In genomic region chr11:58812001-58812400, GRCm38 (mm10) we compare ENCODE assay signal across 16 mouse cellular contexts. TPM values are rescaled to one million over a fixed set of nuclear protein-coding genes. Genes with fewer than 3 reads are reported as not detected.
DNase-seq lines count a peak whose midpoint lies in the region; ATAC-seq and TF ChIP-seq lines count a peak whose summit lies in the region.
"Had no signal": no experiment of that assay in that cellular context is flagged by ENCODE, and none has a peak within 500 bp of the region (broad histone marks: within the 10 kb centered on the region; RNA-seq: fewer than 3 reads in every experiment).

No protein-coding gene starts in this region.

- in situ Hi-C loops in ES-E14 (cut with MboI; ENCODE audit: low sequenced_read_pairs in 2 of 2, unreplicated experiment in 2 of 2): no loop called here

- no peak for DNase-seq in gastrocnemius, adult 2 months
- no peak for DNase-seq in gastrocnemius, postnatal 10 days
- no peak for DNase-seq in lung, postnatal 0 days (ENCODE audit: low spot score)
- DNase-seq in lung, adult 18-20 months: no peak
- peak; percentile 21 for DNase-seq in ES-E14 (ENCODE audit: low read depth, low spot score)
- DNase-seq in liver, postnatal 0 days: no peak
- DNase-seq in urinary bladder, postnatal 36 days (ENCODE audit: low spot score in 2 of 2): no peak
- no peak for DNase-seq in gastrocnemius, adult 18-20 months (ENCODE audit: low spot score)
- DNase-seq: cerebellum, postnatal 36 days; kidney, adult 9 months; lung, postnatal 10 days had no signal

- 4% methylated on average over 1 of the region's 1 CpGs for WGBS in lung, postnatal 0 days
- WGBS in liver, postnatal 0 days (ENCODE audit: insufficient replicate concordance): 0% methylated on average over 1 of the region's 1 CpGs

- TF ChIP-seq CTCF in gastrocnemius, adult 2 months (IDR thresholded peaks at IDR 0.05): 0 out of 2 replicates have a peak, but pooled peaks have one; percentile 15
- TF ChIP-seq CTCF in lung, postnatal 0 days (IDR thresholded peaks at IDR 0.05): peak; percentile 42
- peak; percentile 55 for TF ChIP-seq CTCF in liver, postnatal 0 days (IDR thresholded peaks at IDR 0.05; ENCODE audit: low read depth)

- H3K9me3 ChIP-seq in lung, postnatal 0 days (ENCODE audit: low read length): no peaks in the 10 kb centered on the region
- no peaks in the 10 kb centered on the region for H3K9me3 ChIP-seq in ES-E14 (ENCODE audit: control insufficient read depth, insufficient read depth, low read depth, low read length)
- H3K9me3 ChIP-seq in liver, postnatal 0 days (ENCODE audit: low read length): no peaks in the 10 kb centered on the region
- H3K9me3 ChIP-seq: hindbrain, embryonic 10.5 days; limb, embryonic 10.5 days; neural tube, embryonic 12.5 days had no signal

- no peak overlapping the region for H3K27ac ChIP-seq in gastrocnemius, adult 2 months
- H3K27ac ChIP-seq in lung, postnatal 0 days (ENCODE audit: low read length): no peak overlapping the region
- H3K27ac ChIP-seq in ES-E14 (ENCODE audit: insufficient read depth, low read depth, low read length, poor library complexity, severe bottlenecking): no peak overlapping the region
- no peak overlapping the region for H3K27ac ChIP-seq in liver, postnatal 0 days (ENCODE audit: low read depth)
- H3K27ac ChIP-seq: hindbrain, embryonic 10.5 days; limb, embryonic 10.5 days; neural tube, embryonic 12.5 days had no signal

- H3K27me3 ChIP-seq in lung, postnatal 0 days (replicated peaks; ENCODE audit: insufficient read depth, low read length): no peaks in the 10 kb centered on the region
- H3K27me3 ChIP-seq in liver, postnatal 0 days (ENCODE audit: insufficient read depth, low read length): no peaks in the 10 kb centered on the region
- H3K27me3 ChIP-seq: neural tube, embryonic 12.5 days had no signal

- no peak overlapping the region for H3K9ac ChIP-seq in lung, postnatal 0 days (replicated peaks; ENCODE audit: low read depth)
- H3K9ac ChIP-seq in ES-E14 (ENCODE audit: insufficient read depth, low read depth, low read length, poor library complexity, severe bottlenecking): no peak overlapping the region
- H3K9ac ChIP-seq in liver, postnatal 0 days (replicated peaks): no peak overlapping the region
- H3K9ac ChIP-seq: neural tube, embryonic 12.5 days had no signal

- no peaks in the 10 kb centered on the region for H3K4me1 ChIP-seq in lung, postnatal 0 days (ENCODE audit: insufficient read depth, low read depth, low read length)
- H3K4me1 ChIP-seq in ES-E14 (ENCODE audit: control insufficient read depth in 2 of 2, insufficient read depth in 2 of 2, low read length in 2 of 2, poor library complexity in 1 of 2): no peaks in the 10 kb centered on the region
- no peaks in the 10 kb centered on the region for H3K4me1 ChIP-seq in liver, postnatal 0 days (ENCODE audit: insufficient read depth)
- H3K4me1 ChIP-seq: hindbrain, embryonic 10.5 days; limb, embryonic 10.5 days; neural tube, embryonic 12.5 days had no signal

- TF ChIP-seq EP300 in lung, postnatal 0 days (IDR thresholded peaks at IDR 0.05): no peak
- TF ChIP-seq EP300 in liver, postnatal 0 days (IDR thresholded peaks at IDR 0.05; ENCODE audit: low read depth): no peak

- no peak overlapping the region for H3K4me3 ChIP-seq in gastrocnemius, adult 2 months
- no peak overlapping the region for H3K4me3 ChIP-seq in lung, postnatal 0 days (ENCODE audit: low read depth, low read length)
- no peak overlapping the region for H3K4me3 ChIP-seq in ES-E14 (ENCODE audit: insufficient read depth in 1 of 2, low read depth in 1 of 2, low read length in 2 of 2, poor library complexity in 1 of 2, severe bottlenecking in 1 of 2)
- H3K4me3 ChIP-seq in liver, postnatal 0 days (ENCODE audit: low read depth, low read length): no peak overlapping the region
- H3K4me3 ChIP-seq: hindbrain, embryonic 10.5 days; limb, embryonic 10.5 days; neural tube, embryonic 12.5 days had no signal

- no peak overlapping the region for H3K4me2 ChIP-seq in lung, postnatal 0 days (replicated peaks; ENCODE audit: low read depth, low read length)
- no peak overlapping the region for H3K4me2 ChIP-seq in liver, postnatal 0 days (ENCODE audit: low read depth, low read length)
- H3K4me2 ChIP-seq: heart, embryonic 11.5 days; midbrain, embryonic 11.5 days; neural tube, embryonic 12.5 days had no signal

- intact Hi-C loops in gastrocnemius, adult 2 months (cut with DNase I): no loop called here

- H3K36me3 ChIP-seq in lung, postnatal 0 days (ENCODE audit: insufficient read depth, low read length): no peaks in the 10 kb centered on the region
- no peaks in the 10 kb centered on the region for H3K36me3 ChIP-seq in ES-E14 (ENCODE audit: control insufficient read depth, insufficient read depth, low read length, poor library complexity, severe bottlenecking)
- H3K36me3 ChIP-seq in liver, postnatal 0 days (replicated peaks; ENCODE audit: insufficient read depth, low read length): no peaks in the 10 kb centered on the region
- H3K36me3 ChIP-seq: hindbrain, embryonic 10.5 days; limb, embryonic 10.5 days; neural tube, embryonic 12.5 days had no signal

- ATAC-seq in lung, postnatal 0 days: no peak
- no peak for ATAC-seq in liver, postnatal 0 days

TF ChIP-seq in ES-E14, 5 proteins besides CTCF, POLR2A, EP300 and RAD21:
- TF ChIP-seq MAFK (IDR thresholded peaks at IDR 0.05; ENCODE audit: insufficient read depth, low read depth, low read length): no peak
- peak; percentile 60 for TF ChIP-seq ZC3H11A (IDR thresholded peaks at IDR 0.05; ENCODE audit: borderline replicate concordance, low read depth, low read length)
- no peak for TF ChIP-seq ZNF384 (IDR thresholded peaks at IDR 0.05; ENCODE audit: low read depth, low read length)
- no peak for TF ChIP-seq CHD2 (IDR thresholded peaks at IDR 0.05; ENCODE audit: low read depth, low read length)

RNA-seq across cellular contexts. Expression of gene Olfr313, which starts 2.8 kb away (rescaled TPM):
- total RNA-seq in gastrocnemius, adult 2 months (2021): not detected
- total RNA-seq in gastrocnemius, postnatal 10 days (2021): not detected
- polyA plus RNA-seq in lung, postnatal 0 days (2015; fragmentation: Nextera tagmentation; extraction: Ambion mirVana): not detected in 2 replicates
- not detected in 2 replicates for total RNA-seq in ES-E14 (2012; rRNA removed)
- not detected in 2 replicates for polyA plus RNA-seq in liver, postnatal 0 days (2015; fragmentation: Nextera tagmentation; extraction: Ambion mirVana)
- not detected for total RNA-seq in gastrocnemius, adult 18-20 months (2021)
- polyA plus RNA-seq: heart, embryonic 11.5 days; hindbrain, embryonic 10.5 days; limb, embryonic 10.5 days; midbrain, embryonic 11.5 days; neural tube, embryonic 12.5 days had no signal

RNA-seq across cellular contexts. Expression of gene Fam183b, which starts 10.2 kb away (rescaled TPM):
- not detected for total RNA-seq in gastrocnemius, adult 2 months (2021)
- total RNA-seq in gastrocnemius, postnatal 10 days (2021): not detected
- polyA plus RNA-seq in lung, postnatal 0 days (2015; fragmentation: Nextera tagmentation; extraction: Ambion mirVana): 31.4 and 36.1 TPM in 2 replicates
- 2.3 and 2.7 TPM in 2 replicates for total RNA-seq in ES-E14 (2012; rRNA removed)
- polyA plus RNA-seq in liver, postnatal 0 days (2015; fragmentation: Nextera tagmentation; extraction: Ambion mirVana): 0.25 TPM in 1 of 2 replicates, not detected in the other
- not detected for total RNA-seq in gastrocnemius, adult 18-20 months (2021)
- polyA plus RNA-seq: limb, embryonic 10.5 days had no signal

RNA-seq across cellular contexts. Expression of gene Olfr312, which starts 17.0 kb away (rescaled TPM):
- total RNA-seq in gastrocnemius, adult 2 months (2021): not detected
- not detected for total RNA-seq in gastrocnemius, postnatal 10 days (2021)
- polyA plus RNA-seq in lung, postnatal 0 days (2015; fragmentation: Nextera tagmentation; extraction: Ambion mirVana): not detected in 2 replicates
- not detected in 2 replicates for total RNA-seq in ES-E14 (2012; rRNA removed)
- polyA plus RNA-seq in liver, postnatal 0 days (2015; fragmentation: Nextera tagmentation; extraction: Ambion mirVana): not detected in 2 replicates
- total RNA-seq in gastrocnemius, adult 18-20 months (2021): not detected
- polyA plus RNA-seq: heart, embryonic 11.5 days; hindbrain, embryonic 10.5 days; limb, embryonic 10.5 days; midbrain, embryonic 11.5 days; neural tube, embryonic 12.5 days had no signal

RNA-seq across cellular contexts. Expression of gene Olfr311, which starts 27.1 kb away (rescaled TPM):
- total RNA-seq in gastrocnemius, adult 2 months (2021): not detected
- not detected for total RNA-seq in gastrocnemius, postnatal 10 days (2021)
- not detected in 2 replicates for polyA plus RNA-seq in lung, postnatal 0 days (2015; fragmentation: Nextera tagmentation; extraction: Ambion mirVana)
- total RNA-seq in ES-E14 (2012; rRNA removed): not detected in 2 replicates
- not detected in 2 replicates for polyA plus RNA-seq in liver, postnatal 0 days (2015; fragmentation: Nextera tagmentation; extraction: Ambion mirVana)
- not detected for total RNA-seq in gastrocnemius, adult 18-20 months (2021)
- polyA plus RNA-seq: hindbrain, embryonic 10.5 days; limb, embryonic 10.5 days; midbrain, embryonic 11.5 days; neural tube, embryonic 12.5 days had no signal

RNA-seq across cellular contexts. Expression of gene Olfr314, which starts 29.2 kb away (rescaled TPM):
- total RNA-seq in gastrocnemius, adult 2 months (2021): not detected
- not detected for total RNA-seq in gastrocnemius, postnatal 10 days (2021)
- polyA plus RNA-seq in lung, postnatal 0 days (2015; fragmentation: Nextera tagmentation; extraction: Ambion mirVana): not detected in 2 replicates
- not detected in 2 replicates for total RNA-seq in ES-E14 (2012; rRNA removed)
- polyA plus RNA-seq in liver, postnatal 0 days (2015; fragmentation: Nextera tagmentation; extraction: Ambion mirVana): not detected in 2 replicates
- total RNA-seq in gastrocnemius, adult 18-20 months (2021): not detected
- polyA plus RNA-seq: heart, embryonic 11.5 days; hindbrain, embryonic 10.5 days; limb, embryonic 10.5 days; midbrain, embryonic 11.5 days; neural tube, embryonic 12.5 days had no signal
